Mouse (Mus musculus): ENCODE results near the gene Krt222. TPM values are rescaled to one million over a fixed set of nuclear protein-coding genes. Genes with fewer than 3 reads are reported as not detected.

Krt222 gene
- polyA plus RNA-seq, 1 experiment from 2014 or later = 0.68 TPM

GRCm38 (mm10) chr11:99230261-99231048, 13.4 kb downstream of the Krt222 start, which contains the start of gene Smarce1:
Gene Smarce1, minus strand, starts transcription at chr11:99231017.
- H3K4me3 ChIP-seq (ENCODE audit: low read depth, low read length) = peak within 1 kb of the TSS; percentile 89
- ATAC-seq (ENCODE audit: insufficient number of reproducible peaks, insufficient read depth, low FRiP score, low read depth) = peak; percentile 84; the same call in 1 of the 2 replicates
- H3K27me3 ChIP-seq (ENCODE audit: control insufficient read depth, insufficient read depth, low read length) = no peaks in the 10 kb centered on the region
- H3K36me3 ChIP-seq (ENCODE audit: control insufficient read depth, insufficient read depth, low read length) = peaks cover 24% of the 10 kb centered on the region
- no peaks in the 10 kb centered on the region for H3K9me3 ChIP-seq (ENCODE audit: control insufficient read depth, low read depth, low read length)
- H3K9ac ChIP-seq (replicated peaks; ENCODE audit: low read depth, low read length) = peak within 1 kb of the TSS; percentile 99
- WGBS = under 1% methylated on average over 82 of the region's 87 CpGs
- peak within 1 kb of the TSS; percentile 99 for H3K27ac ChIP-seq (ENCODE audit: low read length)
- peak within 1 kb of the TSS; percentile 65 for H3K4me2 ChIP-seq (replicated peaks; ENCODE audit: low read depth, low read length)
- peaks cover 11% of the 10 kb centered on the region for H3K4me1 ChIP-seq (ENCODE audit: control insufficient read depth, insufficient read depth, low read length)

- Histone ChIP-seq H3K36me3 (ENCODE audit: control insufficient read depth, insufficient read depth, low read length) (peaks cover 31% of the 10 kb centered on the region), H3K4me3 (ENCODE audit: low read depth, low read length) (peak overlapping the region; percentile 89), H3K27me3 (ENCODE audit: control insufficient read depth, insufficient read depth, low read length) (no peaks in the 10 kb centered on the region), H3K9ac (replicated peaks; ENCODE audit: low read depth, low read length) (peak overlapping the region; percentile 99), H3K27ac (ENCODE audit: low read length) (peak overlapping the region; percentile 99), H3K4me2 (replicated peaks; ENCODE audit: low read depth, low read length) (peak overlapping the region; percentile 65), H3K9me3 (ENCODE audit: control insufficient read depth, low read depth, low read length) (no peaks in the 10 kb centered on the region), H3K4me1 (ENCODE audit: control insufficient read depth, insufficient read depth, low read length) (peaks cover 11% of the 10 kb centered on the region)
- no peak for ATAC-seq (ENCODE audit: insufficient number of reproducible peaks, insufficient read depth, low FRiP score, low read depth)
- WGBS = 0% methylated on average over 31 of the region's 31 CpGs
These were observed 14.1 kb downstream of the Krt222 start for GRCm38 (mm10) chr11:99229641-99230260.

GRCm38 (mm10) chr11:99226298-99226697, 17.6 kb downstream of the Krt222 start:
- Histone ChIP-seq H3K9ac (replicated peaks; ENCODE audit: low read depth, low read length) (no peak overlapping the region), H3K36me3 (ENCODE audit: control insufficient read depth, insufficient read depth, low read length) (peaks cover 56% of the 10 kb centered on the region), H3K4me1 (ENCODE audit: control insufficient read depth, insufficient read depth, low read length) (peaks cover 7% of the 10 kb centered on the region), H3K27ac (ENCODE audit: low read length) (no peak overlapping the region), H3K27me3 (ENCODE audit: control insufficient read depth, insufficient read depth, low read length) (no peaks in the 10 kb centered on the region), H3K4me2 (replicated peaks; ENCODE audit: low read depth, low read length) (no peak overlapping the region), H3K4me3 (ENCODE audit: low read depth, low read length) (no peak overlapping the region), H3K9me3 (ENCODE audit: control insufficient read depth, low read depth, low read length) (no peaks in the 10 kb centered on the region)
- WGBS = 81% methylated on average over 5 of the region's 5 CpGs
- ATAC-seq (ENCODE audit: insufficient number of reproducible peaks, insufficient read depth, low FRiP score, low read depth) = no peak

GRCm38 (mm10) chr11:99223310-99223709, 20.6 kb downstream of the Krt222 start:
- H3K9me3 ChIP-seq (ENCODE audit: control insufficient read depth, low read depth, low read length) = no peaks in the 10 kb centered on the region
- H3K27me3 ChIP-seq (ENCODE audit: control insufficient read depth, insufficient read depth, low read length) = no peaks in the 10 kb centered on the region
- H3K4me2 ChIP-seq (replicated peaks; ENCODE audit: low read depth, low read length) = no peak overlapping the region
- H3K36me3 ChIP-seq (ENCODE audit: control insufficient read depth, insufficient read depth, low read length) = peaks cover 77% of the 10 kb centered on the region
- no peak overlapping the region for H3K9ac ChIP-seq (replicated peaks; ENCODE audit: low read depth, low read length)
- WGBS = 79% methylated on average over 5 of the region's 5 CpGs
- H3K4me3 ChIP-seq (ENCODE audit: low read depth, low read length) = no peak overlapping the region
- H3K4me1 ChIP-seq (ENCODE audit: control insufficient read depth, insufficient read depth, low read length) = no peaks in the 10 kb centered on the region
- H3K27ac ChIP-seq (ENCODE audit: low read length) = no peak overlapping the region
- no peak for ATAC-seq (ENCODE audit: insufficient number of reproducible peaks, insufficient read depth, low FRiP score, low read depth)

GRCm38 (mm10) chr11:99221811-99222210, 22.1 kb downstream of the Krt222 start:
- H3K27ac ChIP-seq (ENCODE audit: low read length) = no peak overlapping the region
- H3K4me1 ChIP-seq (ENCODE audit: control insufficient read depth, insufficient read depth, low read length) = no peaks in the 10 kb centered on the region
- H3K9me3 ChIP-seq (ENCODE audit: control insufficient read depth, low read depth, low read length) = no peaks in the 10 kb centered on the region
- H3K4me3 ChIP-seq (ENCODE audit: low read depth, low read length) = no peak overlapping the region
- H3K9ac ChIP-seq (replicated peaks; ENCODE audit: low read depth, low read length) = no peak overlapping the region
- WGBS = 74% methylated on average over 2 of the region's 2 CpGs
- no peaks in the 10 kb centered on the region for H3K27me3 ChIP-seq (ENCODE audit: control insufficient read depth, insufficient read depth, low read length)
- H3K4me2 ChIP-seq (replicated peaks; ENCODE audit: low read depth, low read length) = no peak overlapping the region
- peaks cover 73% of the 10 kb centered on the region for H3K36me3 ChIP-seq (ENCODE audit: control insufficient read depth, insufficient read depth, low read length)
- no peak for ATAC-seq (ENCODE audit: insufficient number of reproducible peaks, insufficient read depth, low FRiP score, low read depth)

GRCm38 (mm10) chr11:99217248-99217986, 26.5 kb downstream of the Krt222 start:
- H3K36me3 ChIP-seq (ENCODE audit: control insufficient read depth, insufficient read depth, low read length) = peaks cover 79% of the 10 kb centered on the region
- no peak overlapping the region for H3K9ac ChIP-seq (replicated peaks; ENCODE audit: low read depth, low read length)
- H3K4me2 ChIP-seq (replicated peaks; ENCODE audit: low read depth, low read length) = no peak overlapping the region
- H3K4me3 ChIP-seq (ENCODE audit: low read depth, low read length) = no peak overlapping the region
- ATAC-seq (ENCODE audit: insufficient number of reproducible peaks, insufficient read depth, low FRiP score, low read depth) = no peak
- H3K4me1 ChIP-seq (ENCODE audit: control insufficient read depth, insufficient read depth, low read length) = no peaks in the 10 kb centered on the region
- H3K27ac ChIP-seq (ENCODE audit: low read length) = no peak overlapping the region
- no peaks in the 10 kb centered on the region for H3K27me3 ChIP-seq (ENCODE audit: control insufficient read depth, insufficient read depth, low read length)
- 94% methylated on average over 7 of the region's 7 CpGs for WGBS
- H3K9me3 ChIP-seq (ENCODE audit: control insufficient read depth, low read depth, low read length) = no peaks in the 10 kb centered on the region

GRCm38 (mm10) chr11:99216181-99216580, 27.7 kb downstream of the Krt222 start:
- Histone ChIP-seq H3K9ac (replicated peaks; ENCODE audit: low read depth, low read length) (no peak overlapping the region), H3K4me3 (ENCODE audit: low read depth, low read length) (no peak overlapping the region), H3K27ac (ENCODE audit: low read length) (no peak overlapping the region), H3K9me3 (ENCODE audit: control insufficient read depth, low read depth, low read length) (no peaks in the 10 kb centered on the region), H3K27me3 (ENCODE audit: control insufficient read depth, insufficient read depth, low read length) (no peaks in the 10 kb centered on the region), H3K4me2 (replicated peaks; ENCODE audit: low read depth, low read length) (no peak overlapping the region), H3K36me3 (ENCODE audit: control insufficient read depth, insufficient read depth, low read length) (peaks cover 80% of the 10 kb centered on the region), H3K4me1 (ENCODE audit: control insufficient read depth, insufficient read depth, low read length) (no peaks in the 10 kb centered on the region)
- 98% methylated on average over 3 of the region's 3 CpGs for WGBS
- ATAC-seq (ENCODE audit: insufficient number of reproducible peaks, insufficient read depth, low FRiP score, low read depth) = no peak

- peaks cover 76% of the 10 kb centered on the region for H3K36me3 ChIP-seq (ENCODE audit: control insufficient read depth, insufficient read depth, low read length)
- no peaks in the 10 kb centered on the region for H3K27me3 ChIP-seq (ENCODE audit: control insufficient read depth, insufficient read depth, low read length)
- ATAC-seq (ENCODE audit: insufficient number of reproducible peaks, insufficient read depth, low FRiP score, low read depth) = no peak
These were observed 31.2 kb downstream of the Krt222 start for GRCm38 (mm10) chr11:99212693-99213092.

More at GRCm38 (mm10) chr11:99212693-99213092, 31.2 kb downstream of the Krt222 start:
- WGBS = 77% methylated on average over 7 of the region's 7 CpGs
- Histone ChIP-seq H3K4me1 (ENCODE audit: control insufficient read depth, insufficient read depth, low read length) (no peaks in the 10 kb centered on the region), H3K4me3 (ENCODE audit: low read depth, low read length) (no peak overlapping the region), H3K9ac (replicated peaks; ENCODE audit: low read depth, low read length) (no peak overlapping the region), H3K27ac (ENCODE audit: low read length) (no peak overlapping the region), H3K9me3 (ENCODE audit: control insufficient read depth, low read depth, low read length) (no peaks in the 10 kb centered on the region), H3K4me2 (replicated peaks; ENCODE audit: low read depth, low read length) (no peak overlapping the region)

All from stomach, embryonic 14.5 days (tissue).